Mouse (Mus musculus) hindbrain, embryonic 16.5 days (tissue): Measurements from ENCODE around the gene Clrn1. TPM values are rescaled to one million over a fixed set of nuclear protein-coding genes. Genes with fewer than 3 reads are reported as not detected.

Experiments used
- ATAC-seq: fragments of 200-750 bp; cut with Nextera tagmentation; 2 replicates; pipeline ENCODE4 v1.8.0; 2017; ENCODE audit warnings: moderate TSS enrichment, moderate library complexity
- H3K27ac ChIP-seq: fragments of 300-500 bp; sonication (generic); 2 replicates; pipeline ENCODE4 v1.5.1; 2014; ENCODE audit warnings: low read depth, mild to moderate bottlenecking, control low read depth, low read length, moderate library complexity
- H3K27me3 ChIP-seq: fragments of 300-500 bp; sonication (generic); replicated peaks from 2 replicates; pipeline ENCODE4 v1.6.1; 2014; ENCODE audit warnings: low read length; ENCODE audit not compliant: control insufficient read depth, insufficient read depth
- H3K36me3 ChIP-seq: fragments of 300-500 bp; sonication (generic); 2 replicates; pipeline ENCODE4 v1.6.1; 2014; ENCODE audit warnings: mild to moderate bottlenecking, low read length, moderate library complexity, mixed read lengths; ENCODE audit not compliant: control insufficient read depth, insufficient read depth
- H3K4me1 ChIP-seq: fragments of 300-500 bp; sonication (generic); 2 replicates; pipeline ENCODE4 v1.6.1; 2014; ENCODE audit warnings: low read depth, low read length; ENCODE audit not compliant: control insufficient read depth, insufficient read depth
- H3K4me2 ChIP-seq: fragments of 300-500 bp; sonication (generic); 2 replicates; pipeline ENCODE4 v1.6.1; 2014; ENCODE audit warnings: mild to moderate bottlenecking, low read length, control low read depth, moderate library complexity
- H3K4me3 ChIP-seq: fragments of 300-500 bp; sonication (generic); 2 replicates; pipeline ENCODE4 v1.5.1; 2014; ENCODE audit warnings: mild to moderate bottlenecking, low read length, control low read depth, moderate library complexity
- H3K9ac ChIP-seq: fragments of 300-500 bp; sonication (generic); 2 replicates; pipeline ENCODE4 v1.6.1; 2014; ENCODE audit warnings: low read depth, mild to moderate bottlenecking, control low read depth, low read length, moderate library complexity
- H3K9me3 ChIP-seq: fragments of 300-500 bp; sonication (generic); 2 replicates; pipeline ENCODE4 v1.6.1; 2014; ENCODE audit warnings: mild to moderate bottlenecking, low read length, moderate library complexity; ENCODE audit not compliant: control insufficient read depth
- WGBS: fragments of 180-500 bp; shearing (Covaris S2); extraction: QIAGEN DNeasy Blood & Tissue Kit; methylation state at CpG from one replicate; pipeline ENCODE4 v1.1.7; 2014; 5-methylcytosine and 5-hydroxymethylcytosine counted together
- polyA plus RNA-seq: library from polyadenylated mRNA; unstranded; fragments of >200 nt; fragmentation: Nextera tagmentation; extraction: Ambion mirVana; gene quantifications from 2 replicates; pipeline ENCODE4 v1.2.1, GENCODE M21; 2015

Clrn1 gene
- polyA plus RNA-seq, 1 experiment from 2014 or later = 4.0 TPM

- no peaks in the 10 kb centered on the region for H3K36me3 ChIP-seq
- H3K27me3 ChIP-seq = no peaks in the 10 kb centered on the region
- no peak overlapping the region for H3K9ac ChIP-seq
- no peak overlapping the region for H3K4me3 ChIP-seq
- no peak overlapping the region for H3K4me2 ChIP-seq
- ATAC-seq = no peak
- H3K4me1 ChIP-seq = no peaks in the 10 kb centered on the region
- no peak overlapping the region for H3K27ac ChIP-seq
- H3K9me3 ChIP-seq = no peaks in the 10 kb centered on the region
- WGBS = 66% methylated on average over 2 of the region's 2 CpGs
Observed at GRCm38 (mm10) chr3:58862976-58863375, 22.2 kb downstream of the Clrn1 start.

- Histone ChIP-seq H3K9me3 (no peaks in the 10 kb centered on the region), H3K36me3 (no peaks in the 10 kb centered on the region), H3K4me1 (no peaks in the 10 kb centered on the region), H3K4me2 (no peak overlapping the region), H3K27me3 (no peaks in the 10 kb centered on the region), H3K27ac (no peak overlapping the region), H3K4me3 (no peak overlapping the region), H3K9ac (no peak overlapping the region)
- ATAC-seq = no peak
- WGBS = 72% methylated on average over 1 of the region's 1 CpGs
Observed at GRCm38 (mm10) chr3:58843415-58843814, 41.7 kb downstream of the Clrn1 start.

GRCm38 (mm10) chr3:58833442-58834160 lies 51.5 kb downstream of the Clrn1 start:
- Histone ChIP-seq H3K4me3 (no peak overlapping the region), H3K4me1 (no peaks in the 10 kb centered on the region), H3K27ac (no peak overlapping the region), H3K4me2 (no peak overlapping the region), H3K36me3 (no peaks in the 10 kb centered on the region), H3K27me3 (no peaks in the 10 kb centered on the region), H3K9ac (no peak overlapping the region), H3K9me3 (no peaks in the 10 kb centered on the region)
- WGBS = 80% methylated on average over 5 of the region's 5 CpGs
- ATAC-seq = peak; percentile 76

GRCm38 (mm10) chr3:58832888-58833287 lies 52.3 kb downstream of the Clrn1 start:
- Histone ChIP-seq H3K4me3 (no peak overlapping the region), H3K4me2 (no peak overlapping the region), H3K27me3 (no peaks in the 10 kb centered on the region), H3K4me1 (no peaks in the 10 kb centered on the region), H3K9me3 (no peaks in the 10 kb centered on the region), H3K27ac (no peak overlapping the region), H3K36me3 (no peaks in the 10 kb centered on the region), H3K9ac (no peak overlapping the region)
- 79% methylated on average over 2 of the region's 2 CpGs for WGBS
- ATAC-seq = no peak

- Histone ChIP-seq H3K27ac (no peak overlapping the region), H3K4me2 (no peak overlapping the region), H3K4me1 (no peaks in the 10 kb centered on the region), H3K4me3 (no peak overlapping the region), H3K9ac (no peak overlapping the region), H3K27me3 (no peaks in the 10 kb centered on the region), H3K36me3 (no peaks in the 10 kb centered on the region), H3K9me3 (no peaks in the 10 kb centered on the region)
- 85% methylated on average over 5 of the region's 5 CpGs for WGBS
- ATAC-seq = no peak
Observed at GRCm38 (mm10) chr3:58831586-58831985, 53.6 kb downstream of the Clrn1 start.

DNA sequence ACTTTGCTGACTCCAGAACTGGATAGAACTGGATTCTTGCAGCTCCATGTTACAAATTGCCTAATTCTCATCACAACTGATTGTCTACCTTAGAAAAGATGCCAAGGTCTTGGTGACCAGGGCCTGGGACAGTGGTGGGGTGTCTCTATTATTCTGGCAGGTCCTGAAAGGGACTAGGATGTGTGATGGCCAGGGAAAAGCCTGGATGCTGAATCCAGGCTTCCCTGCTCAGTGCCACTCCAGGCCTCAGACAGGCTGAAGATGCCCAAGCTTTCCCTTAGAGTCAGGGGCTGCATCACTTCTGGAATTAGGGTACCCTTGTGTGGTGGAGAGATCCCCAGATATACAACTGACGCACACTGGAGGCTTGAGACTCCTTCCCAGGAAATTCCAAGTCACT lies 55.2 kb downstream of the Clrn1 start:
- Histone ChIP-seq H3K27ac (no peak overlapping the region), H3K9me3 (no peaks in the 10 kb centered on the region), H3K4me2 (no peak overlapping the region), H3K9ac (no peak overlapping the region), H3K4me3 (no peak overlapping the region), H3K27me3 (no peaks in the 10 kb centered on the region), H3K4me1 (no peaks in the 10 kb centered on the region), H3K36me3 (no peaks in the 10 kb centered on the region)
- ATAC-seq = no peak
- 94% methylated on average over 1 of the region's 1 CpGs for WGBS

DNA sequence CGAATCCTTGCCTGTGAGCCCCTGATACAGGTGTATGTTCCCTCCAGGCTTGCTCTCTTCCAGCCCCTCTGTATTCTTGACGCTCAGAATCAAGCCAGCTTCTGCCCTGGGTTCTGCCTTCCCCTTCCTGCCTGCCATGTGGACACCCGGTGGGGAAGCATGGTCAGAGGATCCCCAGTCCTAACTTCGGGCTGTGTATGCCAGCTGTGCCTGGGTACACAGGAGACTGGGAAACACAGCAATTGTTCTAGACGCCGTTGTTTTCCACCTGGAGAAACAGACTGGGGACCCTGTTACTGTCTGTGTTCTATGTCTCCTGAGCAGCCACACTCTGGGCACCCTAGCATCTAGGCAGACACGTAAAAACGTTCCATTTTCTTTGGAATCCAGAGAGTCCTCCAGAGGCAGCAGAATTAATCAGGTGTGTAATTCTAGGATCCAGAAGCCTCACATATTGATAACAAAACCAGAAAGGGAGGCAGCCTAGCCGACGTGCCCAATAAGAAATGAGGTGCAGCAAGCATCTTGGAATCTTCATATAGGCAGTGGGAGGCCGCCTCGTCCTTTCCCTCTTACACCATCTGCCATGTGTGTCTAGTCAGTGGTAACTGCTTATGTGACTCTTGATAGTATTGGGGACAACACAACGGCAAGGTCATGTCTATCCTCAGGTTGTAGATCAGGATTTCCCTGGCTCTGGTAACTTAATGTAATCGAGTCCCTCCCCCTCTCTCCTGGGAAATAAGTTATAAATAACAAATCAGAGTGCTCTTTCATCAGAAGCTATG lies 56.6 kb downstream of the Clrn1 start:
- Histone ChIP-seq H3K9me3 (no peaks in the 10 kb centered on the region), H3K27me3 (no peaks in the 10 kb centered on the region), H3K4me1 (no peaks in the 10 kb centered on the region), H3K9ac (no peak overlapping the region), H3K4me3 (no peak overlapping the region), H3K36me3 (no peaks in the 10 kb centered on the region), H3K4me2 (no peak overlapping the region), H3K27ac (no peak overlapping the region)
- ATAC-seq = no peak
- 67% methylated on average over 14 of the region's 14 CpGs for WGBS

- Histone ChIP-seq H3K4me2 (no peak overlapping the region), H3K36me3 (no peaks in the 10 kb centered on the region), H3K4me3 (no peak overlapping the region), H3K27ac (no peak overlapping the region), H3K9me3 (no peaks in the 10 kb centered on the region), H3K9ac (no peak overlapping the region), H3K27me3 (no peaks in the 10 kb centered on the region), H3K4me1 (no peaks in the 10 kb centered on the region)
- peak; percentile 81 for ATAC-seq
- 10% methylated on average over 4 of the region's 4 CpGs for WGBS
Observed at GRCm38 (mm10) chr3:58826266-58826665, 58.9 kb downstream of the Clrn1 start.

- Histone ChIP-seq H3K9ac (no peak within 1 kb of the TSS), H3K9me3 (no peaks in the 10 kb centered on the region), H3K36me3 (no peaks in the 10 kb centered on the region), H3K4me2 (no peak within 1 kb of the TSS), H3K27ac (no peak within 1 kb of the TSS), H3K27me3 (no peaks in the 10 kb centered on the region), H3K4me3 (no peak within 1 kb of the TSS), H3K4me1 (peaks cover 4% of the 10 kb centered on the region; the same call in 1 of the 2 replicates)
- 76% methylated on average over 4 of the region's 4 CpGs for WGBS
- ATAC-seq = no peak
Observed at GRCm38 (mm10) chr3:58822211-58822610, 62.9 kb downstream of the Clrn1 start, which contains the start of gene Mindy4b-ps. Mindy4b-ps (minus strand) TSS chr3:58822311.
